Mouse (Mus musculus) thymus, postnatal 4 days (tissue): Measurements from ENCODE around the gene Pramef6.
"Not testable (repeated sequence)": the region's sequence is repeated elsewhere in the genome, so short reads cannot be mapped to it uniquely, and the experiment has no call there.

ENCODE experiments used
- DNase-seq: peaks from one replicate; pipeline ENCODE4 v3.0.0; 2021

Pramef6 gene

GRCm38 (mm10) chr4:143900280-143900679 is at the start of gene Pramef6:
TSS of gene Pramef6 (minus strand) at chr4:143900380.
- DNase-seq, result not testable (repeated sequence)

- not testable (repeated sequence) for DNase-seq
Observed at GRCm38 (mm10) chr4:143894406-143894805, 5.8 kb downstream of the Pramef6 start.

- DNase-seq, result not testable (repeated sequence)
Observed at GRCm38 (mm10) chr4:143882371-143882770, 17.8 kb downstream of the Pramef6 start.

- not testable (repeated sequence) for DNase-seq
Observed at GRCm38 (mm10) chr4:143846197-143846596, 54.0 kb downstream of the Pramef6 start, which contains the start of gene Gm13103. TSS of gene Gm13103 (plus strand) at chr4:143846497.
